Mouse (Mus musculus): ENCODE data around the gene Cd84. TPM values are rescaled to one million over a fixed set of nuclear protein-coding genes. Genes with fewer than 3 reads are reported as not detected.
"Not testable (repeated sequence)": the region's sequence is repeated elsewhere in the genome, so short reads cannot be mapped to it uniquely, and the experiment has no call there.

Cd84 gene
- 100 to 1,000 TPM; 206 to 219 TPM for polyA plus RNA-seq (2017; shearing (Covaris generic))

DNA sequence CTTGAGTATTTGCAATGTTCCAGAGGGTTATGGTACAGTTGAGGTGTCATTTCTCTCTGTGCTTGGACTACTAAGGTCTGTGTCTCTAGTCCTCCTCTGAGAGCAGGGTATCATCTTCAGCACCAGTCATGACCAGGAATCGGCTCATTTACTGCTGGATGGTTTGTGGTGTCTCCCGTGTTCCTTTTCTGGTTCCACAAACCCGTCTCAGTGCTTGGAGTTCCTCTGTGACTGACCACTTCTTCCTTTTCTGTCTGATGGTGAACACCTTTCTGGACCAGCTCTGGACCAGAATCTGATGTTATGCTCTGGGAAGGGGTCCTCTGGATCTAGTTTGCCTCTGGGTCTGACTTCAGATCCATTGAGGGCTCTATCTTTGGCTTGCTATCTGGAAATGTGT, at the start of gene Cd84:
TSS of gene Cd84 (plus strand) at position 210 of the 400 bp plus-strand sequence.
- no peak for ATAC-seq

GRCm38 (mm10) chr1:171791491-171791890, 48.0 kb upstream of the Cd84 start:
- ATAC-seq = no peak

GRCm38 (mm10) chr1:171796185-171796584, 43.3 kb upstream of the Cd84 start:
- no peak for ATAC-seq

- no peak for ATAC-seq
Measured at GRCm38 (mm10) chr1:171797840-171798239, 41.7 kb upstream of the Cd84 start.

DNA sequence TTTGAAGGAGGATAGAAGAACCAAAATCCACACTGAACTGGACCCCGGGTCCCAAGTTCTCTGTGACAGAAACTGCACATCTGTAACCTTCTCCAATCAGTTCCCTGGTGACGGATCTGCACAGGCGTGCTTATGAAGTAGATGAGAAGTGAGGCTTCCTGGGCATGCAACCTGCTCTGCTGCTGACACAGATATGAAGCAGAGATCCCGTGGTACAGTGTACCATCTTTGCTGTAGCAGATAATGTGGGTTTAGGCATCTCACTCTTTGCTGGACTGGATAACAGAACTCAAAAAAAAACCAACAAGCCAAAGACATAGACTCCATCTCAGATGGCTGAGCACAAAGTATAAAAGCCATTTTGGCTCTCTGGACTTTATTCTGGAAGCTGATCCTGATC, 39.8 kb upstream of the Cd84 start:
- ATAC-seq = no peak

DNA sequence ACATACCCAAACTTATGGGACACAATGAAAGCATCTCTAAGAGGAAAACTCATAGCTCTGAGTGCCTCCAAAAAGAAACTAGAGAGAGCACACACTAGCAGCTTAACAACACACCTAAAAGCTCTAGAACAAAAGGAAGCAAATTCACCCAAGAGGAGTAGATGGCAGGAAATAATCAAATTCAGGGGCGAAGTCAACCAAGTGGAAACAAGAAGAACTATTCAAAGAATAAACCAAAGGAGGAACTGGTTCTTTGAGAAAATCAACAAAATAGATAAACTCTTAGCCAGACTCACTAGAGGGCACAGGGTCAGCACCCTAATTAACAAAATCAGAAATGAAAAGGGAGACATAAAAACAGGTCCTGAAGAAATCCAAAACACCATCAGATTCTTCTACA, 28.4 kb upstream of the Cd84 start:
- ATAC-seq = not testable (repeated sequence)

GRCm38 (mm10) chr1:171815545-171816439, 23.7 kb upstream of the Cd84 start:
- ATAC-seq = peak; percentile 98

GRCm38 (mm10) chr1:171816991-171817390, 22.5 kb upstream of the Cd84 start:
- ATAC-seq = no peak

DNA sequence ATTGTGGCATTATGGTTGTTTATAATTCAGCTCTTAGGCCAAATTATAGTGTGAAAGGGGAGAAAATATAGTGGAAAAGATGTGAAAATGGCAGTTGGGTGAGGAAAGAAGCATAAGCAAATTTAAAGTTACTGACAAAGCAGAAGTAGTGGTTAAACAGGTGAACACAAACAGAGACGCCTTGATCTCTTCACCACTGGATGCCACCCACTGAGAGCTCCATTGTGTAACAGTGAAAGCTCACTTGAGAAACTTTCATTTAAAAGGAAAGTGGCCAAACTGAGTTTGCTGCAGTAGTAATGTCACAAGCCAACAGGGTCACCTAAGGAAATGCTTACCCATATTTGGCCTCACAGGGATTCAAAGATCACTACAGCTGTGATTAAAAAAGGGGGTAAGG, 18.2 kb upstream of the Cd84 start:
- ATAC-seq = no peak

GRCm38 (mm10) chr1:171825462-171825861, 14.0 kb upstream of the Cd84 start:
- no peak for ATAC-seq

DNA sequence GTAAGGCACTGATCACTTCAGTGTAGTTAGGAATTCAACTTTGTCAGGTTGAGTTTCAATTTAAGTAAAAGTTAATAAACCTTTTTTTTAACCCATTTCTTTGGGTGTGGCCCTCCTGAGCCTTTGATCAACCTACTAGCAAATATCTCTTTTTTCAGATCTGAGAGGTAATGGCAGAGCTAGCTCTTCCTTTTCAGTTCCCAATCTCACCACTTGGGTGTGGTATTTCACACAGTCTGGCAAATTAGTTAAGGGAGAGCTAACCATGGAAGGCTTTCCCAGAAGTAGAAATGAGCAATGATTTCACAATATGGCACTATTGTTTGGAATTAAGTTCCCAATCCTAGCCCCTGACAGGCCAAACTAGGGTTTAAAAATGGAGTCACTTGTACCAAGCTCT, 13.3 kb upstream of the Cd84 start:
- peak; percentile 68 for ATAC-seq

DNA sequence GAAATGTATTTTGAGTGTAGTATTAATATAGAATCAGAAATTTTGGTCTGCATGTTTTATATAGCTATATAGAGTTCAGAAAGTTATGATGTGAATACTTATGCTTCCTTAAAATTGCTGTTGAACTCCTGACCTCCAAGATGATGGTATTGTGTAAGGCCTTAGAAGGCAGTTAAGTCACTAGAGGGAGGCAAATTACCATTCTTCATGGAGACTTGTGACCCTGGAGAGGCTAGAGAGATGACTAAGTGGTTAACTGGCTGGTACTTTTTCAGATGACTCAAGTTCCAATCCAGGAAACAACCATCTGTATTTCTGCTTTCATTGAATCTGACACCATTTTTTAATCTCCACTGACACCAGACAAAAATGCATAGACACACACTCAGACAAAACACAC, 11.8 kb upstream of the Cd84 start:
- peak; percentile 95 for ATAC-seq

- ATAC-seq = peak; percentile 75
Measured at GRCm38 (mm10) chr1:171840450-171841023, 1.0 kb downstream of the Cd84 start.

GRCm38 (mm10) chr1:171845035-171845754, 5.7 kb downstream of the Cd84 start:
- peak; percentile 79 for ATAC-seq

DNA sequence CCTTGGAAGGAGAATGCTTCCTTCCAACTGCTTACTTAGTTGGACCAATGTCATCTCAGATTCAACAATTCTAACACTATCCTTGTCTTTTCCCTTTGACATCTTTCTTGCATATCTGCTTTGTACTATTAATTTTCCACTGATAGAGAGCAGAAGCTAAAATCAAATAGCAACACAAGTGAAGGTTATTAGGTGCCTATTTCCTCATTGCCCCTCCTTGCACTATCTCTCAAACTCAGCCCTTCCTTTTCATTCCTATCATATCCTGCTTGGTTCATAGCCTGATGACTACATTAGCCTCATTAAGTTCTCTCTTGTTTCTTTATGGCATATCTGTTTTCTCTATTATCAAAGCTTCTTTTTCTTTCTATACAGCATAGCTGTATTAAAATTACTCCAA, 8.7 kb downstream of the Cd84 start:
- no peak for ATAC-seq

DNA sequence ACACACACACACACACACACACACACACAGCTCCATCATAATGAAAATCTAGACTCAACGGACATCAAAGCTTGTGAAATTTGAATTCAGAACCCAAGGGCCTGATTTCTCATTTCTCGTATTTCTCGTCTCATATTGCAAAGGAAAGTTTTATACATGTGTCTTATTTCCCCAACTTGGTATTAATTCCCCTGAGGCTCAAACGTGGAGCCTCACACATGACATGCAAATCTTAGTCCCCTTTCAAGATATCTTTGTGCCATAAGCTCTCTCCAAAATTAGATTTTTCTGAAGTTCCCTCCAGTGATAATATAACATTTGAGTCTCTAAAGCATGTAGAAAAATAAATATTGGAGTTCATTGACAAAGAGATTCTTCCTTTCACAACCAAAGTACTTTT, 9.3 kb downstream of the Cd84 start:
- no peak for ATAC-seq

DNA sequence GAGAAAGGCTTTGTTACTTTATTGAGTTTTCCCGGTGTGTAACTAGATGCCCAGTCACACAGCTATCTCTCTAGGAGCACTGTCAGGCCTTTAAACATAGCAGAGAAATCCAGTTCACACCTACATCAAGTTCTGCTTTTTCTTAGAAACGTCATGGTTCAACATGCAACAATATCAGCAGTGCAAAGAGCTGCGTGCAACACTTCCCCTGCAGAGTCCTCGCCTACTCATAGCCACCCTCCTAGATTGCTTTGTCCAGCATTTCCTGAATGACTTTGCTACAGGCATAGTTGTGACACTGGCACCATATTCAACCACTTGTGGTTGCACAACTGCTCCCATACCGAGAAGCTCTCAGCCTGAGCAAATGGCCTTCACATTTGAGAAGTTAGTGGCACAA, 10.0 kb downstream of the Cd84 start:
- ATAC-seq = no peak

DNA sequence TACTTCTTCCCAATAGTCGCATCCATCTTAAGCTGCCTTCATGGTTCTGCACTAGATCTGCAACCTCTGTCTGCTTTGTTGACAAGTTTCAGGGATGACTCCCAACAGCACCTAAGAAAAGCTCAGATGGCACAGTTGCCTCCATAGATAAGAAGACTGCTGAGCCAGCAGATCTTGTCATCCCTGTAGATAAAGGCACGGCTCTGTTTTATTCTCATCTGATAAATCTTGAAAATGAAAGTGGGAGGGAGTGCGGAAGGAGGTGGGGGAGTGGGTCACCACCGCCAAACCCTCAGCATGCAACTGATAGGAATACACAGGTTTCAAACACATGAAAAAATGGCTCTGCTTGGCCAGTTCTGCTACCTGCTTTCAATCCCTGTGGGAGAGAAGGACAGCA, 26.0 kb downstream of the Cd84 start:
- ATAC-seq = peak; percentile 65

DNA sequence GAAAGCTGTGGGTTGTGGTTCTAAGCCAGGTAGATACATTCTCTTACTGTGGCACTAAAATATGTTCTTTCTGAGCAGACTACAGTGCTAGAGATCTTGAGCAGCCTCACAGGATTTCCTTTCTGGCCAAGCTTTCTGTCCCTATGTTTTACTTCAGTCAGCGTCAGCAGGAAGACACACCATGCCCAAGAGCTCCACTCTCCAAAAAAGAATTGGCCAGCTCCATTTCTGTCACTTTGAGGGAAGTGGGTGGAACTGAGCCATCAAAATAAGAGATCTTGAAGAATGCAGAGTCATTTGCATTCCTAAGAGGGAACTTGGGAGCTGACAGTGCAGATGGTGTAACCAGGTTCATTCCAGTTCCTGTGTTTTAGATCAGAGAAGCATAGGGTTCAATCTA, 47.5 kb downstream of the Cd84 start:
- ATAC-seq = no peak

DNA sequence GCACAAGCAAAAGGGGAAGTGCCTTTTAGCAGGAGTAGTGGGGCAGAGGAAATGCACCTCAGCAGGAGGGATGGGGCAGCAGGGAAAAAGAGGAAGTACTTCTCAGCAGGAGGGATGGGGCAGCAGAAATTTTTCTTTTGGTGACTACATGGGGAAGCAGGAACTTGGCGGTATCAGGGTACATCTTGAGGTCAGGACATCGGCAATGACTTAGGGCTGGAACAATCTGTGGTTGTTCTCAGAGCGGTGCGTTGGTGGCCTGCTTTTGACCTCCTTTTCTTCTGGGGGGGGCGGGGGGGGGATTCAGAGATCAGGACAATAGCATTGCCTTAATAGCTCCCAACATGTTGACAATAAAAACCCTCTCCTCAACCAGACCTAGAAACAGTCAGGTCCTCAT, 55.9 kb downstream of the Cd84 start, which contains the start of gene Gm10521:
TSS of gene Gm10521 (plus strand) at position 301 of the 400 bp plus-strand sequence.
- ATAC-seq = not testable (repeated sequence)

- no peak for ATAC-seq
Measured at GRCm38 (mm10) chr1:171904011-171904410, 64.5 kb downstream of the Cd84 start.

DNA sequence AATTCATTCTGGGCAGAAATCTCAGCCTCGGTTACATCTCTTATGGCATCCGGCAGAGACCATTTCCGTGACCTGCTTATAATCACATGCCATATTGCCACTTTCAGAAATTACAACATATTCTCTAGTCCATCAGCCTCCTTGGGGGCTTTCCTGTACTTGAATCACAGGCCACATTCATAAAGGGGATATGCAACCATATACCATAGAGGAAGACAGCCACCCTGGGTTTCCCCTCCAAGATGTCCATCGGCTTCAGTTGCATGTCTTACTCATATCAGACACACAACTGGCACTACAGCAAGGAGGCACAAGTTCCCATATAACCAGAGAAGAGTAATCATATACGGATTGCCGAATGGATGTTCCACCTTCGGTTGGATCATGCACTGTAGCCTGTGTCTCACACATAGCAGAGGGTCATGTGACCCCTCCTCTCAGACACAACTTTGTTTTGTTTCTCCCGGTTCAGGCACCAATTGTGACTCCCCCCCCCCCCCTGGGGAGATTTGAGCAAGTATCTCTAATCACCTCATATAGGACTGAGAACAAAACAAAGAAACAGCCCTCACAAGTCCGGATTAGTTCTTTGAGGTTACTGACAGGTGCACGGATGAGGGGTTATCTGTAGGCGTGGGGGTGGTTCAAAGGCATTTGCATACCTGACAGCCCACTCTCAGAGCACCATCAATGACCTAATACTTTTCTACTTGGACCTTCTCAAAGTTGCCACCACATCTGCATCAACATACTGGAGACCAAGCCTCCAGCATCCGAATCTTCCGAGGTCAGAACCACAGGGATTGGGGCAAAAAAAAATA, 76.4 kb downstream of the Cd84 start:
- peak; percentile 37 for ATAC-seq

All from CD4-positive, CD25-positive, alpha-beta regulatory T cell, adult 4 months (primary cell).